Mouse (Mus musculus): ENCODE data around the gene Srprb.
"Not testable (repeated sequence)": the region's sequence is repeated elsewhere in the genome, so short reads cannot be mapped to it uniquely, and the experiment has no call there.

The Srprb gene

GRCm38 (mm10) chr9:103212654-103213420, 10.9 kb upstream of the Srprb start:
- DNase-seq (ENCODE audit: low read depth): peak; percentile 56

- DNase-seq (ENCODE audit: low read depth): no peak
These were observed 7.0 kb upstream of the Srprb start for GRCm38 (mm10) chr9:103208802-103209423.

- peak; percentile 93 for DNase-seq (ENCODE audit: low read depth)
These were observed 5.9 kb upstream of the Srprb start for GRCm38 (mm10) chr9:103207846-103208245.

GRCm38 (mm10) chr9:103205786-103206185, 3.8 kb upstream of the Srprb start:
- no peak for DNase-seq (ENCODE audit: low read depth)

GRCm38 (mm10) chr9:103188416-103188815, 13.5 kb downstream of the Srprb start:
- no peak for DNase-seq (ENCODE audit: low read depth)

GRCm38 (mm10) chr9:103186747-103187146, 15.2 kb downstream of the Srprb start:
- no peak for DNase-seq (ENCODE audit: low read depth)

- no peak for DNase-seq (ENCODE audit: low read depth)
These were observed 16.0 kb downstream of the Srprb start for GRCm38 (mm10) chr9:103185946-103186345.

- DNase-seq (ENCODE audit: low read depth): no peak
These were observed 17.1 kb downstream of the Srprb start for GRCm38 (mm10) chr9:103184855-103185254.

GRCm38 (mm10) chr9:103181886-103182285, 20.1 kb downstream of the Srprb start:
- no peak for DNase-seq (ENCODE audit: low read depth)

GRCm38 (mm10) chr9:103180807-103181565, 21.0 kb downstream of the Srprb start:
- DNase-seq (ENCODE audit: low read depth): peak; percentile 81

- no peak for DNase-seq (ENCODE audit: low read depth)
These were observed 21.6 kb downstream of the Srprb start for GRCm38 (mm10) chr9:103180303-103180702.

GRCm38 (mm10) chr9:103175692-103176091, 26.2 kb downstream of the Srprb start:
- DNase-seq (ENCODE audit: low read depth): no peak

- peak; percentile 16 for DNase-seq (ENCODE audit: low read depth)
These were observed 27.0 kb downstream of the Srprb start for GRCm38 (mm10) chr9:103174771-103175519.

- DNase-seq (ENCODE audit: low read depth): no peak
These were observed 33.2 kb downstream of the Srprb start for GRCm38 (mm10) chr9:103168771-103169170.

- no peak for DNase-seq (ENCODE audit: low read depth)
These were observed 33.9 kb downstream of the Srprb start for GRCm38 (mm10) chr9:103168046-103168445.

GRCm38 (mm10) chr9:103163806-103164205, 38.1 kb downstream of the Srprb start:
- DNase-seq (ENCODE audit: low read depth): no peak

- not testable (repeated sequence) for DNase-seq (ENCODE audit: low read depth)
These were observed 46.8 kb downstream of the Srprb start for GRCm38 (mm10) chr9:103155158-103155557.

- DNase-seq (ENCODE audit: low read depth): no peak
These were observed 47.4 kb downstream of the Srprb start for GRCm38 (mm10) chr9:103154568-103154967.

- DNase-seq (ENCODE audit: low read depth): no peak
These were observed 48.7 kb downstream of the Srprb start for GRCm38 (mm10) chr9:103153286-103153685.

GRCm38 (mm10) chr9:103149074-103149799, 52.7 kb downstream of the Srprb start:
- no peak for DNase-seq (ENCODE audit: low read depth)

GRCm38 (mm10) chr9:103147103-103147502, 54.8 kb downstream of the Srprb start:
- DNase-seq (ENCODE audit: low read depth): no peak
